Mouse (Mus musculus): ENCODE measurements around the gene Ush1g.

DNA sequence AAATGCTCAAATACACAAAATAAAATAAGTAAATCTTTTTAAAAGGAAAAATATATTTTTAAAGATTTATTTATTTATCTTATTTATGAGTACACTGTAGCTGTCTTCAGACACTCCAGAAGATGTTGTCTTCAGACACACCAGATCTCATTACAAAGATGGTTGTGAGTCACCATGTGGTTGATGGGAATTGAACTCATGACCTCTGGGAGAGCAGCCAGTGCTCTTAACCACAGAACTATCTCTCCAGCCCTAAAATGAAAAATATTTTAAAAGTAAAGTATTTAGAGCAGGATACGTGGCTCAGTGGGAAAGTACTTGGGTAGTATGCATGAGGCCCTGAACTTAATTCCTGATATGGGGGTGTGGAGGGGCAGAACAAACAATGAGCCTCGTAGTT, 20.5 kb downstream of the Ush1g start:
- TF ChIP-seq CTCF (IDR thresholded peaks at IDR 0.05) (no peak), EP300 (IDR thresholded peaks at IDR 0.05) (no peak)

All from lung, postnatal 0 days (tissue).